In genomic region chr1:44613294-44614041, GRCm38 (mm10) we compare ENCODE assay signal across 17 mouse cellular contexts.
"Had no signal": no experiment of that assay in that cellular context is flagged by ENCODE, and none has a peak within 500 bp of the region (broad histone marks: within the 10 kb centered on the region; RNA-seq: fewer than 3 reads in every experiment).

No protein-coding gene starts in this region.

- H3K4me2 ChIP-seq: lung, embryonic 14.5 days; midbrain, embryonic 12.5 days; neural tube, embryonic 13.5 days had no signal

- ATAC-seq: midbrain, embryonic 16.5 days had no signal

- H3K27ac ChIP-seq: liver, embryonic 14.5 days; midbrain, embryonic 12.5 days; neural tube, embryonic 13.5 days had no signal

- H3K36me3 ChIP-seq: midbrain, embryonic 12.5 days; neural tube, embryonic 13.5 days had no signal

- H3K4me3 ChIP-seq: midbrain, embryonic 12.5 days; myocyte; neural tube, embryonic 13.5 days had no signal

- DNase-seq: lung, adult 18-20 months; lung, embryonic 14.5 days; lung, postnatal 10 days; lung, postnatal 4 days; retina, postnatal 1 day; right cerebral cortex, adult 18-20 months; right cerebral cortex, postnatal 25 days; right cerebral cortex, postnatal 4 days; spleen, adult 18-20 months; thymus, adult 18-20 months; thymus, postnatal 14 days; thymus, postnatal 4 days had no signal

- H3K9ac ChIP-seq: liver, embryonic 14.5 days; lung, embryonic 14.5 days; midbrain, embryonic 12.5 days; neural tube, embryonic 13.5 days had no signal

- H3K4me1 ChIP-seq: midbrain, embryonic 12.5 days; neural tube, embryonic 13.5 days had no signal

- H3K9me3 ChIP-seq: midbrain, embryonic 12.5 days; neural tube, embryonic 13.5 days had no signal

- H3K27me3 ChIP-seq: midbrain, embryonic 12.5 days; neural tube, embryonic 13.5 days had no signal
